In the genomic region with DNA sequence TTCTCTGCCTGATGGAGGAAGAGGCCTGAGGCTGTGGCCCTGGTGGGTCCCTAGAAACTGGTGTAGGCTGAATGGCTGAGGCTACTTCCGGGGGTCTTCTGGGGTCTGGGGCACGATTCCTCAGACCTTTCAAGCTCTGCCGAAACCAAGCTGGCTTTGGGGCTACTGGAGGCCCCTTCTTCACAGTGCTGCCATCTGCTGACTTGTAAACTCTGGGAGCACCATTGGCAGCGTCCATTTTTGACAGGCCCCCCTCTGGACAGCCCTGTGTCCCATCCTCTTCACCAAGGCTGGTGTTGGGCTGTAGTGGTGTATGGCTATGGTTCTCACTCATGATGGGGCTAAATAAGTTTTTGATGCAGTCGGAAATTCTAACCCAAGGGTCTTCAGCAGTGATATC, we compare ENCODE assay signal across 25 mouse cellular contexts. TPM values are rescaled to one million over a fixed set of nuclear protein-coding genes. Genes with fewer than 3 reads are reported as not detected.
A peak's percentile ranks its signal among the peaks of the same experiment; 100 is the strongest.
DNase-seq lines count a peak whose midpoint lies in the region; ATAC-seq and TF ChIP-seq lines count a peak whose summit lies in the region.
"Had no signal": no experiment of that assay in that cellular context is flagged by ENCODE, and none has a peak within 500 bp of the region (broad histone marks: within the 10 kb centered on the region; RNA-seq: fewer than 3 reads in every experiment).

No protein-coding gene starts in this region.

- TF ChIP-seq CTCF in heart, postnatal 0 days (IDR thresholded peaks at IDR 0.05; ENCODE audit: low read depth): no peak
- TF ChIP-seq CTCF in spleen, adult 2 months (IDR thresholded peaks at IDR 0.05; ENCODE audit: extremely low read depth, insufficient read depth, insufficient read length, insufficient replicate concordance): no peak

- H3K27me3 ChIP-seq in heart, postnatal 0 days (ENCODE audit: control insufficient read depth, insufficient read depth, low read length): no peaks in the 10 kb centered on the region
- no peaks in the 10 kb centered on the region for H3K27me3 ChIP-seq in spleen, adult 2 months (ENCODE audit: control insufficient read depth, insufficient read depth, low read length)
- H3K27me3 ChIP-seq in embryonic facial prominence, embryonic 10.5 days (replicated peaks; ENCODE audit: low read depth, poor library complexity, severe bottlenecking): no peaks in the 10 kb centered on the region
- H3K27me3 ChIP-seq: forebrain, embryonic 13.5 days; heart, embryonic 12.5 days; hindbrain, embryonic 13.5 days; liver, embryonic 13.5 days; neural tube, embryonic 15.5 days had no signal

- no peaks in the 10 kb centered on the region for H3K4me1 ChIP-seq in heart, postnatal 0 days (ENCODE audit: control insufficient read depth, insufficient read depth)
- H3K4me1 ChIP-seq in spleen, adult 2 months (ENCODE audit: control insufficient read depth, insufficient read depth, insufficient read length): peaks cover 26% of the 10 kb centered on the region; the same call in 1 of the 2 replicates
- 0 out of 2 replicates have a peak, but pooled peaks cover 3% of the 10 kb centered on the region for H3K4me1 ChIP-seq in embryonic facial prominence, embryonic 10.5 days
- H3K4me1 ChIP-seq: forebrain, embryonic 13.5 days; heart, embryonic 12.5 days; hindbrain, embryonic 13.5 days; neural tube, embryonic 15.5 days had no signal

- no peak for ATAC-seq in heart, postnatal 0 days (ENCODE audit: insufficient read depth, low read depth)
- ATAC-seq: forebrain, embryonic 13.5 days; lung, postnatal 0 days; midbrain, embryonic 16.5 days had no signal

- no peak overlapping the region; the same call in 1 of the 2 replicates for H3K4me3 ChIP-seq in heart, postnatal 0 days (ENCODE audit: low read depth, low read length)
- peak overlapping the region; percentile 53 for H3K4me3 ChIP-seq in spleen, adult 2 months (ENCODE audit: extremely low read depth, insufficient read depth, insufficient read length)
- no peak overlapping the region for H3K4me3 ChIP-seq in embryonic facial prominence, embryonic 10.5 days
- H3K4me3 ChIP-seq: forebrain, embryonic 13.5 days; heart, embryonic 12.5 days; hindbrain, embryonic 13.5 days; liver, embryonic 13.5 days; neural tube, embryonic 15.5 days had no signal

- no peaks in the 10 kb centered on the region; the same call in 1 of the 2 replicates for H3K9me3 ChIP-seq in heart, postnatal 0 days (replicated peaks; ENCODE audit: control insufficient read depth, low read length)
- H3K9me3 ChIP-seq in embryonic facial prominence, embryonic 10.5 days: no peaks in the 10 kb centered on the region
- H3K9me3 ChIP-seq: forebrain, embryonic 13.5 days; heart, embryonic 12.5 days; hindbrain, embryonic 13.5 days; liver, embryonic 13.5 days; neural tube, embryonic 15.5 days had no signal

- no peak for TF ChIP-seq POLR2A in spleen, adult 2 months (IDR thresholded peaks at IDR 0.05; ENCODE audit: low read depth, low read length)

- H3K27ac ChIP-seq in heart, postnatal 0 days (ENCODE audit: low read depth): no peak overlapping the region
- peak overlapping the region; percentile 96 for H3K27ac ChIP-seq in spleen, adult 2 months (ENCODE audit: insufficient read depth, low read length)
- H3K27ac ChIP-seq in embryonic facial prominence, embryonic 10.5 days (replicated peaks): 0 out of 2 replicates have a peak overlapping the region, but pooled peaks have one; percentile 14
- H3K27ac ChIP-seq: forebrain, embryonic 13.5 days; hindbrain, embryonic 13.5 days; liver, embryonic 13.5 days; neural tube, embryonic 15.5 days had no signal

- DNase-seq in heart, postnatal 0 days (ENCODE audit: low spot score): no peak
- DNase-seq in heart, postnatal 4 days: no peak
- DNase-seq in spleen, adult 2 months (ENCODE audit: low read depth in 1 of 2, low spot score in 2 of 2): peak in 1 of 2 experiments; percentile 48
- DNase-seq in spleen, postnatal 4 days (ENCODE audit: low spot score in 2 of 2): no peak
- DNase-seq in embryonic facial prominence, embryonic 10.5 days (ENCODE audit: low spot score): no peak
- DNase-seq in layer of hippocampus, adult 8-10 months (ENCODE audit: low spot score in 2 of 2): no peak
- DNase-seq in gastrocnemius, postnatal 10 days: no peak
- DNase-seq: adrenal gland, postnatal 10 days; cerebellum, adult 8-10 months; cerebellum, postnatal 36 days; embryo, embryonic 11 days; heart, adult 11 months; heart, postnatal 14 days; kidney, adult 2 months; kidney, postnatal 10 days; layer of hippocampus, postnatal 36 days; liver, embryonic 13.5 days; right cerebral cortex, adult 18-20 months; right cerebral cortex, postnatal 4 days had no signal

- 74% methylated on average over 5 of the region's 5 CpGs for WGBS in heart, postnatal 0 days
- WGBS in spleen, adult 2 months: 24% methylated on average over 5 of the region's 5 CpGs
- 83% methylated on average over 5 of the region's 5 CpGs for WGBS in embryonic facial prominence, embryonic 10.5 days

- no peak overlapping the region for H3K9ac ChIP-seq in heart, postnatal 0 days (replicated peaks; ENCODE audit: low read depth, low read length)
- H3K9ac ChIP-seq: forebrain, embryonic 13.5 days; heart, embryonic 12.5 days; hindbrain, embryonic 13.5 days; liver, embryonic 13.5 days; neural tube, embryonic 15.5 days had no signal

- peak overlapping the region; percentile 42; the same call in 1 of the 2 replicates for H3K4me2 ChIP-seq in heart, postnatal 0 days (ENCODE audit: low read depth, low read length)
- H3K4me2 ChIP-seq: forebrain, embryonic 13.5 days; heart, embryonic 12.5 days; hindbrain, embryonic 13.5 days; liver, embryonic 13.5 days; neural tube, embryonic 15.5 days had no signal

- no peaks in the 10 kb centered on the region for H3K36me3 ChIP-seq in heart, postnatal 0 days (replicated peaks; ENCODE audit: control insufficient read depth, insufficient read depth, low read length)
- H3K36me3 ChIP-seq in spleen, adult 2 months (ENCODE audit: control insufficient read depth, insufficient read depth, low read length): peaks cover 41% of the 10 kb centered on the region
- H3K36me3 ChIP-seq in embryonic facial prominence, embryonic 10.5 days (replicated peaks): no peaks in the 10 kb centered on the region
- H3K36me3 ChIP-seq: heart, embryonic 12.5 days; hindbrain, embryonic 13.5 days; liver, embryonic 13.5 days; neural tube, embryonic 15.5 days had no signal

- no peak for TF ChIP-seq EP300 in heart, postnatal 0 days (IDR thresholded peaks at IDR 0.05; ENCODE audit: low read depth)

RNA-seq across cellular contexts. Expression of gene Stard5, which starts 20.7 kb away (rescaled TPM):
- total RNA-seq in heart, postnatal 0 days (2014; rRNA removed; ENCODE audit: low replicate concordance): 12.1 and 14.8 TPM in 2 replicates
- 20.0 and 20.6 TPM in 2 replicates for polyA plus RNA-seq in heart, postnatal 0 days (2015; fragmentation: Nextera tagmentation; extraction: Ambion mirVana)
- total RNA-seq in heart, postnatal 4 days (2021): 10 to 100 TPM; 27.5 to 28.8 TPM
- 15.6 and 18.4 TPM in 2 replicates for polyA plus RNA-seq in spleen, adult 2 months (2012; rRNA removed)
- 15.1 and 16.8 TPM in 2 replicates for polyA plus RNA-seq in embryonic facial prominence, embryonic 10.5 days (2016; fragmentation: Nextera tagmentation; extraction: Ambion mirVana)
- 10 to 100 TPM; 15.7 to 21.4 (median 20.7) TPM for total RNA-seq in layer of hippocampus, adult 8-10 months (2022)
- total RNA-seq in gastrocnemius, postnatal 10 days (2021): 1 to 10 TPM; 8.6 to 9.1 TPM
